Mouse (Mus musculus) right cerebral cortex, postnatal 4 days (tissue): ENCODE data around the gene Bcor.

ENCODE experiments used
- DNase-seq: peaks from one replicate; pipeline ENCODE4 v3.0.0-alpha.2; 2022

Gene Bcor

GRCm38 (mm10) chrX:12151269-12151995, 8.7 kb downstream of the Bcor start:
- DNase-seq, result peak; percentile 66

DNA sequence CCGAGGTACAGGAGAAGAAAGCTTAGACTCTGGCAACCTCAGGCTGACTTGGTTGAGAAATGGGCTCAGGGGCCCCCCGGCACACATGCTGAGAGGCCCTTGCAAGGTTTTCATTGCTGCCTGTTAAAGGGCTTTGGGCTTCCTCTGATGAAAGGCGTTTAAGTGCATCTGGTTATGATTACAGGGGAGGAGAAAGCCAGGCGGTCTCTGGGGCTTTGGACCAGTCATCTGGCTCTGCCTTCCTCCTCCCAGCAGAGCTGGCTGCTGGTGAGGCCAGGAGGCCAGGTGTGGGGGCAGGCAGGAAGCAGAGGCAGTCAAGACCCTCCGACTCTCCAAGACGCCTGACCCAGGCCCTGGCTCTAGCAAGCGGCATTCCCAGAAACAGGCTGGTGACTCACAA, 9.7 kb downstream of the Bcor start:
- DNase-seq, result no peak

GRCm38 (mm10) chrX:12146263-12146662, 13.9 kb downstream of the Bcor start:
- DNase-seq, result no peak

DNA sequence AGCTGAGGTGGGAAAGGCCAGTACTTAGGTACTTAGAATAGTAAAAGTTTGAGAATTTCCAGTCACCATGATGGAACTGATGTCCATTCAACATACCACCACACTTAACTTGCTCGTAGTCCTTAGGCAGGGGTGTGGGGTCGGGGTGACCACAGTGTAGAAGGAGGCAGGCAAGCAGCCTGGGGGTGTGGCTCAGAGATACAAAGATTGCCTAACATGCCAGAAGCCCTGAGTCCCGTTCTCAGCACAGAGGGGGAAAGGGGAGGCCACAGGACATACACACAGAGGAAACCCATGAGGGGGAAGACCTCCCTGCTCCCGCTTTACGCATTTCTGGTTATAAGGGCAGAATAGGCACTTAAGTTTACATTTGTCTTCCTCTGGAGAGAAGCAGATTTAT, 17.3 kb downstream of the Bcor start:
- DNase-seq, result no peak

DNA sequence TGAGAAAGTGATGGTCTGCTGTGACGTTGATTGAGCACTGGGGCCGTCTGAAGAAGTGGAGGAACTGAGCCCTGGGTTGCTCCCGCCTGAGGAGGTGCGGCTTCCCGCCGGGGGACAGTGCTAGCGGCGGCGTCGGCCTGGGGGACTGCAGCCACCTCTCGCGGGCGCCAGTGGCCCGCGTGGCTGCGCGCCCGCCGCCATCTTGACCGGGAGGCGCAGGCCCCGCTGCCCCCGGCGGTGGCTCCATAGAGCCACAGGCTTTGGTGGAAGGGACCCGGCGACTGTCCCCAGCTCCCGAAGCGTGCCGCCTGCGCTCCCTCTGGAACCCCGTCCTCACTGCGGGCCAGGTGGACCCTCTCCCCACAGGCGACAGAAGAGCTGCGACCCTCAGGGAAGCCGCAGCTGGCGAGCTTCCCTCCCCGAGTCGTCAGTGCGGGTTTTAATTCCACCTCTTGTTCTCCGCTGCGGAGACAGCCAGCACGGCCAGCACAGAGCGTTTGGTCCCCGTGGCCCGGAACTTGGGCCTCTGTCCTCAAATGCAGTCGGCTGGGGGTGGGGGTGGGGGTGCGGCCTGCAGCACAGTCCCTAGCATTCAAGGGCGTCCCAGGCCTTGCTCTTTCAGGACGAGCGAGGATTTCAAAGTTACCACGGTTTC, 19.9 kb downstream of the Bcor start:
- no peak for DNase-seq

DNA sequence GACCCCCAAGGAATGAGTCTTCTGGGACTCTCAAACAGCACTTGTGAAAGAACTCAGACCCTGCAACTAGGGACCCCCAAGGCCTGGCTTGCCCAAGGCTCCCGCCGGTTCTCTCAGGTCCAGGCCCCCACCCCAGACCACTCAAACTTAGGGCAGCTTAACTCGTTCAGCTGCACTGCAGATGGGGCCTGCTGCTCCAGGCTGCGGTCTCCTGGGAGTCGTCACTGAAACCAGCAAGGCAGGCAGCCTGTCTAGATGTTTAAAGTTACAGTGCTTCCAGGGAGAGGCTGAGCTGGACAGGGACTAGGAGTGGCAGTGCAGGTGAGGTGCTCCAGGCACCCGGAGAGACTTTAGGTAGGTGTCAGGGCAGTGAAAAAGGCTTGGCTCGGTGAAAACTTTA, 21.9 kb downstream of the Bcor start:
- no peak for DNase-seq

DNA sequence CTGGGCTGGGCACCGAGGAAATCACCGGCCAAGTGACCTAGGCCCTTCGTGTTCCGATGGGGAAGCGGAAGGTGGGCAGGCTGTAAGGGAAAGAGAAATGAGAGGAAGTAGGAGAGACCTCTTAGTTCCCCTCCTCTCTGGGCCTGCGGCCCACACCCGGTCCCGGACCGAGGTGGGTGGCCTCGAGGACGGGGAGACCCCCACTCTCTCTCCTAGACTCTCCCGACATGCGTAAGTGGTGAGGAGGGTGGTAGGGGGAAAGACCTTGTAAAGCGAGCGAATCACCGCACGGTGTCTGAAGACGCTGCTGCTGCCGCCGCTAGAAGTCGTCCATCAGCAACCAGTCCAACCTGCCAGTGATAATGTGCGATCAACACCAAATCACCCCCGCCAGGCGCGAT, 23.0 kb downstream of the Bcor start:
- DNase-seq, result no peak

GRCm38 (mm10) chrX:12136261-12137101, 23.7 kb downstream of the Bcor start:
- DNase-seq, result no peak

DNA sequence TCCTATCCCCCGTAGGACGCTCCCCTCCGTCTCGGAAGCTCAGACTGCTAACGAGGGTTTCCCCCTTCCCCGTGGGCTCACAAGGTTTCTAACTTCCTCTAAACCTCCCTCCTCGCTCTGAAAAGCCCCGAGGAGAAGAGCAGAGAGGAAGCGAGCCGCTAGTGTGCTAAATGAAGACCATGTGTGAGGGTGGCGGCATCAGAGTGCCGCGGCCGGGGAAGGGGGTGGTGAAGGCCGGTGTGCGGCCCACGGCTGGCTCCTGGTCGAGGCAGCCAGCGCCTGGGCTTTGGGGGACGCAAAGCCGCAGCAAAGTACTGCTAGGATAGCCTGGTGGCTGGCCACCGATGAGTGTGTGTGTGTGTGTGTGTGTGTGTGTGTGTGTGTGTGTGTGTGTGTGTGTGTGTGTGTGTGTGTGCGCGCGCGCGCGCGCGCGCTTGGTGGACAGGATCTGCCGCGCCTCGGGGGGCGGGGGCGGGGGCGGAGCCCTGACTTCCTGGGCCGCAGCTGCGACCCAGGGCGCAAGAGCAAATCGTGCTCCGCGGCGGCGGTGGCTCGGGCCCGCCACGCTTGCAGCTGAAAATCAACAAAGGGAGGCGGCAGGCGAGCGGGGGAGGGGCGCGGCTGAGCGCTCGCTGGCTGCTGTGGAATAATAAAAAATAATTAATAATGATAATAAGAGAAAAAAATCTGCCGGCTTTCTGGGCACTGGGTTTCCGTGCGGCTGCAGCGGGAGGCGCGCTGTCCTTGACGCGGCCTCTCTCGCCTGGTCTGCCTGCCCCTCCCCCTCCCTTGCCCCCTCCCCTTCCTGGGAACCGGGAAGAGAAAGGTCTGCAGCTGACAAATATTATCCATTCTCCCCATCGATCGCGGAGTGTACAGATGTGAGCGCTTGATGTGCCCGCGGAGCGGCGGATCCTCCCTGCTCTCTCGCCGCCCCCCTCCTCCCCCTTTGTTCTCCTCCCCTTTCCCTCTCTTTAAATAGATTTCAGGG, 24.7 kb downstream of the Bcor start:
- peak; percentile 56 for DNase-seq

GRCm38 (mm10) chrX:12134541-12134940, 25.6 kb downstream of the Bcor start:
- DNase-seq, result no peak

- no peak for DNase-seq
Observed at GRCm38 (mm10) chrX:12133836-12134431, 26.2 kb downstream of the Bcor start.

- DNase-seq, result no peak
Observed at GRCm38 (mm10) chrX:12133178-12133835, 26.8 kb downstream of the Bcor start.

- DNase-seq, result no peak
Observed at GRCm38 (mm10) chrX:12132541-12133177, 27.5 kb downstream of the Bcor start.

DNA sequence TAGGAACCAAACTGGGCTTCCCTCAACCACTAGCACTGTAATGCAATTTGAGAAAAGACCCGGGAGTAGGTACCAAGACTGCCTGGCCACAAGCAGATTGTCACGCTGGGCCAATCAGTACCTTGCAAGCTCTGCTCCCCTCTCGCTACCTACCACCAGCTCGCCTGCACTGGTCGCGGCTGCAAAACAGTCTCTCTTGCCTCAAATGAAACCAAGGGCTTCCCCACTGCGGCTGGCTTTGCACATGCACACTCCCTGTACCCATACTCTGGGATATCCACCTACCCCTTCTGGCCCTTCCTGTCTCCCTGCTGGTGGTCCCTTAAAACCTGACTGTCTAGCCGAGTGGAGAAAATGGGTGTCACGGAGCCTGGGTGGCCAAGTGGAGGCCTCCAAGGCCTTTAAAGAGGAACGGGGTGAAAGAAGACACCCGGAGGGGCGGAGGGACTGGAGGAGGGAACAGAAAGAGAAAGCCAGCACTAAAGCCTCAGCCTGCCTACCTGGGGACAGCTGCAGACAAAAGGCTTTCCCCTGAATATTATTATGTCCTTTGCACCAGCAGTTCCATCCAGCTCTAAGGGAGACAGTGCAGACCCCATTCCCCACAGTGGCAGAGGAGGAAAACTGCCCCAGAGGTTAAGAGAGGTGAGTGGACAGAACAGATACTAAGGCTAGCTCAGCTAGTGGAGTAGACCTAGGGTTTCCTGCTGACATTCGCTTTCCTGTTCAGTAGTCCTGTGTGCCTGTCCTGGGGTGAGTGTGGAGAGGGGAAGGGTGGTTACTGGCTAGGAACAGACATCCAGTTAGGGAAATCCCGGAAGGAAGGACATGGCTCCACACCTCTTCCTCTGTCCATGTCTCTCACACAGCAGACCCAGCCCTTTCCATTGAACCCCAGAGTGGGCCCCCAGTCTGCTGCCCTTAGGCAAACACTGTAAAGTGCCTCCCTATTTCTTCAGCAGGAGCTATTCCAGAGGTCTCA, 30.0 kb downstream of the Bcor start:
- DNase-seq, result no peak

DNA sequence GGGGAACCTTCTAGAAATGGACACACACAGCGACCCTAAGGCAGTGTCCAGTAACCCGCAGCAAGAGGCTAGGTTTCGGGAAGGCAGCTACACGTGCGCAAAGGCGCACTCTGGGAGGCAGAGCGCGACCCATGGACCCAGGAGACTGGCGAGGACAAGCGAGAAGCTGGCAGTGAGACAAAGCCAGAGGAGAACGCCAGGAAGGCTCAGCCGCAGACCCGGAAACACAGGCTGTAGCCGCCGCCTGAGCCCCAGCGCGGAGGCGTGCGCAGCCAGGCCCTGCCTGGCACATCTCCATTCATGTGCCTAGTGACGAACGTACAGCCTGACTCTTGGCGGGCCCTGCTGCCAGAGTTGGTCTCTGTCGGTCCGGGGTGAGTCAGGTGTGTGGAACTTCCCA, 30.9 kb downstream of the Bcor start:
- no peak for DNase-seq

GRCm38 (mm10) chrX:12128165-12129083, 31.7 kb downstream of the Bcor start:
- peak; percentile 50 for DNase-seq

GRCm38 (mm10) chrX:12127799-12128164, 32.4 kb downstream of the Bcor start:
- DNase-seq, result peak; percentile 26

GRCm38 (mm10) chrX:12127106-12127670, 33.0 kb downstream of the Bcor start:
- no peak for DNase-seq
